Mouse (Mus musculus): ENCODE results near the gene Obox1.
"Not testable (repeated sequence)": the region's sequence is repeated elsewhere in the genome, so short reads cannot be mapped to it uniquely, and the experiment has no call there.

GRCm38 (mm10) chr7:15418046-15418445 is 29.3 kb downstream of the Obox1 start:
- TF ChIP-seq CTCF (IDR thresholded peaks at IDR 0.05; ENCODE audit: low read depth, low read length); POLR2A (IDR thresholded peaks at IDR 0.05; ENCODE audit: extremely low read depth, insufficient read depth, low read length): not testable (repeated sequence)
